In genomic region chr17:31693330-31694022, GRCm38 (mm10) we compare ENCODE assay signal across 8 mouse cellular contexts. TPM values are rescaled to one million over a fixed set of nuclear protein-coding genes. Genes with fewer than 3 reads are reported as not detected.
DNase-seq lines count a peak whose midpoint lies in the region; ATAC-seq and TF ChIP-seq lines count a peak whose summit lies in the region.

No protein-coding gene starts in this region.

- H3K9me3 ChIP-seq in ES-E14 (ENCODE audit: control insufficient read depth, insufficient read depth, low read depth, low read length) = no peaks in the 10 kb centered on the region
- no peaks in the 10 kb centered on the region for H3K9me3 ChIP-seq in hindbrain, embryonic 11.5 days (ENCODE audit: control insufficient read depth, low read length)
- H3K9me3 ChIP-seq in lung, postnatal 0 days (ENCODE audit: low read length) = no peaks in the 10 kb centered on the region

- no peaks in the 10 kb centered on the region for H3K27me3 ChIP-seq in hindbrain, embryonic 11.5 days (ENCODE audit: control insufficient read depth, insufficient read depth, low read length)
- no peaks in the 10 kb centered on the region for H3K27me3 ChIP-seq in lung, postnatal 0 days (replicated peaks; ENCODE audit: insufficient read depth, low read length)

- peak; percentile 82 for ATAC-seq in hindbrain, embryonic 11.5 days (ENCODE audit: low FRiP score)
- ATAC-seq in lung, postnatal 0 days = peak; percentile 80

- TF ChIP-seq EP300 in lung, postnatal 0 days (IDR thresholded peaks at IDR 0.05) = peak; percentile 82

- WGBS in hindbrain, embryonic 11.5 days = 10% methylated on average over 20 of the region's 20 CpGs
- 4% methylated on average over 19 of the region's 20 CpGs for WGBS in lung, postnatal 0 days

- peak overlapping the region; percentile 14; the same call in 1 of the 2 replicates for H3K4me2 ChIP-seq in hindbrain, embryonic 11.5 days (replicated peaks; ENCODE audit: low read depth, low read length)
- H3K4me2 ChIP-seq in lung, postnatal 0 days (replicated peaks; ENCODE audit: low read depth, low read length) = peak overlapping the region; percentile 12; the same call in 1 of the 2 replicates

- TF ChIP-seq CTCF in lung, postnatal 0 days (IDR thresholded peaks at IDR 0.05) = peak; percentile 90

- in situ Hi-C loops in ES-E14 (cut with MboI; ENCODE audit: low sequenced_read_pairs in 2 of 2, unreplicated experiment in 2 of 2) = loop anchor here in 1 of 2 experiments (5.0 kb wide), 1 partner anchor 334 kb away; no protein-coding TSS in a partner anchor

- peak overlapping the region in 1 of 2 experiments; percentile 10; a peak in 1 of 4 replicates for H3K4me3 ChIP-seq in ES-E14 (ENCODE audit: insufficient read depth in 1 of 2, low read depth in 1 of 2, low read length in 2 of 2, poor library complexity in 1 of 2, severe bottlenecking in 1 of 2)
- no peak overlapping the region for H3K4me3 ChIP-seq in hindbrain, embryonic 11.5 days (ENCODE audit: low read depth, low read length)
- no peak overlapping the region for H3K4me3 ChIP-seq in lung, postnatal 0 days (ENCODE audit: low read depth, low read length)

- H3K9ac ChIP-seq in ES-E14 (ENCODE audit: insufficient read depth, low read depth, low read length, poor library complexity, severe bottlenecking) = no peak overlapping the region; the same call in 1 of the 2 replicates
- H3K9ac ChIP-seq in hindbrain, embryonic 11.5 days (ENCODE audit: low read depth, low read length) = no peak overlapping the region
- no peak overlapping the region for H3K9ac ChIP-seq in lung, postnatal 0 days (replicated peaks; ENCODE audit: low read depth)

- DNase-seq in ES-E14 (ENCODE audit: low read depth, low spot score) = peak; percentile 60
- peak; percentile 60 to 62 for DNase-seq in cerebellum, adult 18-20 months
- DNase-seq in frontal cortex, adult 2 months (ENCODE audit: extremely low spot score in 1 of 2, low spot score in 1 of 2) = peak; percentile 38 to 87
- DNase-seq in hindbrain, embryonic 11.5 days (ENCODE audit: low spot score) = peak; percentile 86
- peak; percentile 79 to 86 for DNase-seq in layer of hippocampus, postnatal 10 days (ENCODE audit: low spot score in 2 of 2)
- DNase-seq in lung, postnatal 0 days (ENCODE audit: low spot score) = peak; percentile 90
- peak; percentile 76 for DNase-seq in ovary, postnatal 14 days (ENCODE audit: low spot score)
- peak; percentile 80 for DNase-seq in thymus, postnatal 14 days

- H3K36me3 ChIP-seq in ES-E14 (ENCODE audit: control insufficient read depth, insufficient read depth, low read length, poor library complexity, severe bottlenecking) = no peaks in the 10 kb centered on the region
- H3K36me3 ChIP-seq in hindbrain, embryonic 11.5 days (ENCODE audit: control insufficient read depth, insufficient read depth, low read length) = no peaks in the 10 kb centered on the region
- no peaks in the 10 kb centered on the region for H3K36me3 ChIP-seq in lung, postnatal 0 days (ENCODE audit: insufficient read depth, low read length)

- peaks cover 0 to 13% of the 10 kb centered on the region in 2 experiments; a peak in 2 of 4 replicates for H3K4me1 ChIP-seq in ES-E14 (ENCODE audit: control insufficient read depth in 2 of 2, insufficient read depth in 2 of 2, low read length in 2 of 2, poor library complexity in 1 of 2)
- 0 out of 2 replicates have a peak, but pooled peaks cover 3% of the 10 kb centered on the region for H3K4me1 ChIP-seq in hindbrain, embryonic 11.5 days (replicated peaks; ENCODE audit: control insufficient read depth, insufficient read depth, low read length)
- no peaks in the 10 kb centered on the region for H3K4me1 ChIP-seq in lung, postnatal 0 days (ENCODE audit: insufficient read depth, low read depth, low read length)

- no peak overlapping the region for H3K27ac ChIP-seq in ES-E14 (ENCODE audit: insufficient read depth, low read depth, low read length, poor library complexity, severe bottlenecking)
- no peak overlapping the region for H3K27ac ChIP-seq in hindbrain, embryonic 11.5 days (ENCODE audit: low read depth, low read length)
- H3K27ac ChIP-seq in lung, postnatal 0 days (ENCODE audit: low read length) = no peak overlapping the region

TF ChIP-seq in ES-E14, 5 proteins besides CTCF, POLR2A, EP300 and RAD21:
- TF ChIP-seq MAFK (IDR thresholded peaks at IDR 0.05; ENCODE audit: insufficient read depth, low read depth, low read length) = no peak
- peak; percentile 78 for TF ChIP-seq ZC3H11A (IDR thresholded peaks at IDR 0.05; ENCODE audit: borderline replicate concordance, low read depth, low read length)

RNA-seq across cellular contexts. Expression of gene Cryaa, which starts 15.9 kb away (rescaled TPM):
- total RNA-seq in ES-E14 (2012; rRNA removed) = 0.36 TPM in 1 of 2 replicates, not detected in the other
- 0.20 TPM in 1 of 2 replicates, not detected in the other for polyA plus RNA-seq in frontal cortex, adult 2 months (2012; rRNA removed)
- not detected in 2 replicates for polyA plus RNA-seq in hindbrain, embryonic 11.5 days (2014; fragmentation: Nextera tagmentation; extraction: Ambion mirVana)
- total RNA-seq in layer of hippocampus, postnatal 10 days (2021) = under 1 TPM; 0.57 to 0.80 TPM
- polyA plus RNA-seq in lung, postnatal 0 days (2015; fragmentation: Nextera tagmentation; extraction: Ambion mirVana) = 0.76 and 1.2 TPM in 2 replicates

RNA-seq across cellular contexts. Expression of gene U2af1, which starts 34.8 kb away (rescaled TPM):
- 219 and 238 TPM in 2 replicates for total RNA-seq in ES-E14 (2012; rRNA removed)
- 159 and 172 TPM in 2 replicates for polyA plus RNA-seq in frontal cortex, adult 2 months (2012; rRNA removed)
- polyA plus RNA-seq in hindbrain, embryonic 11.5 days (2014; fragmentation: Nextera tagmentation; extraction: Ambion mirVana) = 195 and 204 TPM in 2 replicates
- 100 to 1,000 TPM; 143 to 153 TPM for total RNA-seq in layer of hippocampus, postnatal 10 days (2021)
- polyA plus RNA-seq in lung, postnatal 0 days (2015; fragmentation: Nextera tagmentation; extraction: Ambion mirVana) = 151 and 161 TPM in 2 replicates

RNA-seq across cellular contexts. Expression of gene Cbs, which starts 56.4 kb away (rescaled TPM):
- 8.6 and 15.5 TPM in 2 replicates for total RNA-seq in ES-E14 (2012; rRNA removed)
- 32.1 and 35.1 TPM in 2 replicates for polyA plus RNA-seq in frontal cortex, adult 2 months (2012; rRNA removed)
- 0.74 and 2.6 TPM in 2 replicates for polyA plus RNA-seq in hindbrain, embryonic 11.5 days (2014; fragmentation: Nextera tagmentation; extraction: Ambion mirVana)
- total RNA-seq in layer of hippocampus, postnatal 10 days (2021) = 10 to 100 TPM; 66.4 to 78.1 TPM
- polyA plus RNA-seq in lung, postnatal 0 days (2015; fragmentation: Nextera tagmentation; extraction: Ambion mirVana) = 1.2 and 1.4 TPM in 2 replicates
